Mouse (Mus musculus) small intestine, adult 2 months (tissue): ENCODE results near the gene Med24.

ENCODE experiments used
- CTCF ChIP-seq: fragments of 200-500 bp; IDR thresholded peaks from 2 replicates; pipeline ENCODE4 v1.5.1; 2012; ENCODE audit warnings: low read depth, mild to moderate bottlenecking, control low read depth, inconsistent platforms, low read length, moderate library complexity, mixed read lengths; ENCODE audit not compliant: insufficient replicate concordance, insufficient read length; ENCODE audit errors: extremely low read depth
- POLR2A ChIP-seq: fragments of 200-500 bp; IDR thresholded peaks from 2 replicates; pipeline ENCODE4 v1.6.1; 2012; ENCODE audit warnings: low read depth, mild to moderate bottlenecking, control low read depth, inconsistent platforms, low read length, moderate library complexity

- TF ChIP-seq POLR2A (no peak), CTCF (no peak)
These were observed 27.5 kb upstream of the Med24 start for GRCm38 (mm10) chr11:98756711-98757110.
